Mouse (Mus musculus) neural tube, postnatal 0 days (tissue): ENCODE results near the gene Yipf1. TPM values are rescaled to one million over a fixed set of nuclear protein-coding genes. Genes with fewer than 3 reads are reported as not detected.

Experiments
- polyA plus RNA-seq: library from polyadenylated mRNA; unstranded; fragments of >200 nt; fragmentation: Nextera tagmentation; extraction: Ambion mirVana; gene quantifications from 2 replicates; pipeline ENCODE4 v1.2.1, GENCODE M21; 2015

The Yipf1 gene
- 78.6 and 80.5 TPM in 2 replicates for polyA plus RNA-seq

DNA sequence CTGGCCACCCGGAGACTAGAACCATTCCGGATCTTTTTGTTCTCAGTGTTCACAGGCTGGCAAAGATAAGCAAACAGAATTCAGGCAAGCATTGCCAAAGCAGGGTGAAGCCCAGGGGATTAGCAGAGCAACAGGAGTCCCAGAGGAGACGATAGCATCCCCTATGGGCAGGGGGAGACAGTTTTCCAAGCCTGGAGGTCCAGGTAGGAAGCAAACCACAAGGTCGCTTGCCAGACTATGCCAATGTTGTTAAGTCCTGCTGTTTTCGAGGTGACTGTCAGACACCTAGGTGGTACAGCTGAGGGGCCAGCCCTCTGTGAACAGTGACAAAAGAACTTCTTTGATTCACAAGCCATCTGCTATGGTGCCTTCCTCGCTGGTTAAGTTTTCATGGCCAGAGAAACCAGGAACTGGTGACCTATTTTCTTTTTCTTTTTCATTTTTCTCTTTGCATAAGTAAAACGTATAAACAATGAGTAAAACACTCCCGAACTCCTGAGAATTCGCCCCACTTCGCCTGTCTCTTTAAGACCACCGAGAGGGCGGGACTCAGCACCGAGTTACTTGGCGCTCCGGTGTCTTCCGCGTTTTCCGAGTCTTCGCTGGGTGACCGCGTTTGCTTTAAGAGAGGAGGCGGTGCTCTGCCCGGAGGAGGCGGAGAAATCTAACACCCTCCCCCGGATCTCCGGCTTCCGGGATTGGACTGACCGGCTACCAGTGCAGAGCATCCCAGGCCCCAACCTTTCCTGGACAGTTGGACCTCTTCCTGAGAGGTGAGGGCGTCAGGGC is at the start of gene Yipf1:
Gene Yipf1 (plus strand): TSS at position 674 of the 789 bp plus-strand sequence.

DNA sequence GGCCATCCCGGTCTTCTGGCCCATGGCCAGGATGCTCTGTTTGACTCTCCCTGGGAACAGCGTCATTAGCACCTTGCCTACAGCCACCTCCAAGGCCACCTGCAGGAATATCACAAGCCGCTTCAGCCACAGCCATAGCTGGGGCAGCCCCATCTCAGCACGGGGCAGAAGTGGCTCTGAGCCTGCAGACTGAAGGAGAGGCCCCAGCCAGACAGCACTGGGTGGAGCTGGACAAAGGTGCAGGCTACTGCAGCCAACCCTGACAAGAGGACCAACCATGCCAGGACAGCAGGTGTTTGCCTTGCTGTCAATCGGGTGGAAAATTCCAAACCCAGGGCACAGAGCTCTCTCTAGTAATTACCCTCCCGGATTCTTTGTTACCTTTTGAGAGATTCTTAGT is 7.2 kb upstream of the Yipf1 start, which contains the start of gene Dio1:
Gene Dio1 (minus strand): TSS at position 204 of the 400 bp plus-strand sequence.

DNA sequence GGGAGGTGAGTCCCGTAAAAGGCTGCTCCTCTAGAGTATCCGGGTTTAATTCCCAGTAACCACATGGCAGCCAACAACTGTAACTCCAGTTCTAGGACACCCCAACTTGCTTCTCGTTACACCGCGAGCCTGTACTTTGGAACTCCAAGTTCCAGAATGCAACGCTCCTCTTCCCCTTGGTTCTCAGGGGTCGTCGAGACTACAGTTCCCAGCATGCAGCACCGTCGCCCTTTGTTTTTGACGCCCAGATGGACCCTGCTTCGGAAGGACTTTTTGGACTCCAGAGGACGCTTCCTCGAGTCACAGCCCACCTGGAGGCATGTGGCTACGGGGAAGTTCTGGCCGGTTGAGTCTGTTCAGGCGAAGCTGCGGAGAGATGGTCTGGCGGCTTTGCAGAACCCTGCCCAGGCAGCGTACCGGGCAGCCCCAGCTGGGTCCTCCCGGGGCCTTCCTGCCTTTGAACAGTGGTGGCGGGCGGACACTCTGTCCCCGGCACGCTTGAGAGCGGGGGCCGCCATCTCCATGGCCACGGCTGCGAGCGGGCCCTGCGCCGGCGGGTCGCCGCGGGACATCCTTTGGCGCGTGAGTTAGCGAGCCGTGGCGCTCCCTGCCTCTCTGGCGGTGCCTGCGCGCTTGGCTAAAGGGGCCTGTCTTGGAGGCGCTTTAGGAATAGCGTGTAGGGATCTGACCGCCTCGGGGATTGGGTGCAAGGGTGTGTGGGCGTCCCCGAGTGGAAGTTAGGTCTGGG is 53.6 kb downstream of the Yipf1 start, which contains the start of gene Ndc1:
Gene Ndc1 (plus strand): TSS at position 218 of the 748 bp plus-strand sequence.

Other genes with a start within 250 kb of the Yipf1 start
- gene Mrpl37, start 247.5 kb upstream of the Yipf1 start, polyA plus RNA-seq, result 83.1 and 86.6 TPM in 2 replicates
- 3.3 and 4.9 TPM in 2 replicates for gene Cyb5rl, start 247.4 kb upstream of the Yipf1 start, polyA plus RNA-seq
- gene Cdcp2, start 217.5 kb upstream of the Yipf1 start, polyA plus RNA-seq, result 0.12 and 0.14 TPM in 2 replicates
- 398 and 438 TPM in 2 replicates for gene Tmem59, start 136.0 kb upstream of the Yipf1 start, polyA plus RNA-seq
- 20.8 and 25.4 TPM in 2 replicates for gene Tceanc2, start 135.2 kb upstream of the Yipf1 start, polyA plus RNA-seq
- gene Ldlrad1, start 105.2 kb upstream of the Yipf1 start, polyA plus RNA-seq, result not detected in 2 replicates
- 52.2 and 55.7 TPM in 2 replicates for gene Lrrc42, start 60.8 kb upstream of the Yipf1 start, polyA plus RNA-seq
- gene Hspb11, start 60.8 kb upstream of the Yipf1 start, polyA plus RNA-seq, result 38.5 and 49.4 TPM in 2 replicates
- gene Dio1, start 7.2 kb upstream of the Yipf1 start, polyA plus RNA-seq, result not detected in 2 replicates
- 15.0 and 15.3 TPM in 2 replicates for gene Ndc1, start 53.4 kb downstream of the Yipf1 start, polyA plus RNA-seq
- gene Glis1, start 120.2 kb downstream of the Yipf1 start, polyA plus RNA-seq, result 4.1 and 4.9 TPM in 2 replicates